Mouse (Mus musculus): ENCODE data around the gene Ak3.

DNA sequence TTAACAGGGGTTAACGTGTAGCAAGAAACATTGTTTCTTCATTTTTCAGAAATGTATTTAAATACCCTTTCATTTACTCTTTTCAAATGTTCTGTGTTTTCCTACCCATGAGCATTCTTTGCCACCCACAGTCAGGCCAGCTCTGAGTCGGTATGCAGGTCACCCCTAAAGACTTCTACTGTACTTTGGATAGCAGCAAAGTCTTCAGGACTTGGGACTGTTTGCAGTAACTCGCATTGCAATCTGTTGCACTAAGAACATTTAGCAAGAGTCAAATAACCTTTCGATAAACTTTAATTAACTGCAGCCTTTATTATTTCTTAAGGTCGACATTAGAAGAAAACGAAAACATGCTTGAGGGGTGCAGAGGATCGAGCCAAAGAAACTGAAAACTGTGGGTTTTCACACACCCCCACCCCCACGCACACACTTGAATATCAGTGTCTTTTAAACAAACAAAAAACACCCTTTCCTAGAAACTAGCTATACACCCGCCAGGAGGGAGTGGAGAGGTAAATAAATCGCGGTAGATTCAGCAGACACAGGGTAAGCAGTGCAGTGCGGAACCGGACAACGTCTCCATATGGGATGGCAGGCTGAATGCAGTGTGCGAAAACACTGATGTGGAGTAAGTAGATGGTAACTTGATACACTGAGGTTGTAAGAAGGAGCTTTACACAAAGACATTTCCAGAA is 1.7 kb downstream of the Ak3 start:
- no peak for TF ChIP-seq ZNF384 (IDR thresholded peaks at IDR 0.05; ENCODE audit: low read depth, low read length)
- no peak for TF ChIP-seq ZC3H11A (IDR thresholded peaks at IDR 0.05; ENCODE audit: borderline replicate concordance, low read depth, low read length)
- no peak for TF ChIP-seq CHD2 (IDR thresholded peaks at IDR 0.05; ENCODE audit: low read depth, low read length)

Measured in ES-E14 (cell line).